Mouse (Mus musculus) cerebellum, postnatal 25 days (tissue): ENCODE data around the gene Fam83f.
"Not testable (repeated sequence)": the region's sequence is repeated elsewhere in the genome, so short reads cannot be mapped to it uniquely, and the experiment has no call there.

Experiments
- DNase-seq, 2 experiments: peaks; one replicate each; pipeline ENCODE4 v3.0.0; 2021; ENCODE audit warnings: mixed read lengths in 2 of 2

Fam83f gene

GRCm38 (mm10) chr15:80707088-80707487, 35.4 kb downstream of the Fam83f start:
- peak; percentile 50 to 60 for DNase-seq

GRCm38 (mm10) chr15:80709593-80709992, 37.9 kb downstream of the Fam83f start:
- peak; percentile 61 to 79 for DNase-seq

GRCm38 (mm10) chr15:80710257-80710607, 38.6 kb downstream of the Fam83f start:
- DNase-seq: no peak

GRCm38 (mm10) chr15:80710608-80711363, 39.1 kb downstream of the Fam83f start, which contains the start of gene Tnrc6b:
TSS of gene Tnrc6b (plus strand) at chr15:80711313.
- DNase-seq: peak; percentile 99

- DNase-seq: peak; percentile 78 to 81
Measured at GRCm38 (mm10) chr15:80711401-80712151, 39.9 kb downstream of the Fam83f start.

- no peak for DNase-seq
Measured at GRCm38 (mm10) chr15:80714299-80714698, 42.7 kb downstream of the Fam83f start.

GRCm38 (mm10) chr15:80716631-80717135, 45.0 kb downstream of the Fam83f start:
- peak in 1 of 2 experiments; percentile 36 for DNase-seq

- DNase-seq: peak in 1 of 2 experiments; percentile 30
Measured at GRCm38 (mm10) chr15:80717431-80717830, 45.8 kb downstream of the Fam83f start.

GRCm38 (mm10) chr15:80720249-80720648, 48.6 kb downstream of the Fam83f start:
- no peak for DNase-seq

GRCm38 (mm10) chr15:80721861-80722260, 50.2 kb downstream of the Fam83f start:
- DNase-seq: no peak

GRCm38 (mm10) chr15:80722366-80722765, 50.7 kb downstream of the Fam83f start:
- no peak for DNase-seq

- no peak for DNase-seq
Measured at GRCm38 (mm10) chr15:80729477-80729876, 57.8 kb downstream of the Fam83f start.

GRCm38 (mm10) chr15:80731043-80731442, 59.4 kb downstream of the Fam83f start:
- DNase-seq: no peak

GRCm38 (mm10) chr15:80731511-80731910, 59.9 kb downstream of the Fam83f start:
- DNase-seq: no peak

GRCm38 (mm10) chr15:80732266-80733030, 60.8 kb downstream of the Fam83f start:
- DNase-seq: peak in 1 of 2 experiments; percentile 28

- DNase-seq: no peak
Measured at GRCm38 (mm10) chr15:80735300-80735699, 63.7 kb downstream of the Fam83f start.

GRCm38 (mm10) chr15:80735708-80736107, 64.1 kb downstream of the Fam83f start:
- not testable (repeated sequence) for DNase-seq

- DNase-seq: no peak
Measured at GRCm38 (mm10) chr15:80736553-80736952, 64.9 kb downstream of the Fam83f start.

- DNase-seq: no peak
Measured at GRCm38 (mm10) chr15:80738244-80738643, 66.6 kb downstream of the Fam83f start.

GRCm38 (mm10) chr15:80739972-80740371, 68.3 kb downstream of the Fam83f start:
- DNase-seq: no peak

GRCm38 (mm10) chr15:80741836-80742235, 70.2 kb downstream of the Fam83f start:
- no peak for DNase-seq

- no peak for DNase-seq
Measured at GRCm38 (mm10) chr15:80742991-80743474, 71.4 kb downstream of the Fam83f start.

- DNase-seq: no peak
Measured at GRCm38 (mm10) chr15:80743606-80744005, 72.0 kb downstream of the Fam83f start.
